Mouse (Mus musculus): ENCODE measurements around the gene Ndufs1. TPM values are rescaled to one million over a fixed set of nuclear protein-coding genes. Genes with fewer than 3 reads are reported as not detected.
"Not testable (repeated sequence)": the region's sequence is repeated elsewhere in the genome, so short reads cannot be mapped to it uniquely, and the experiment has no call there.

The Ndufs1 gene
- polyA plus RNA-seq, 1 experiment from 2014 or later: 382 TPM

DNA sequence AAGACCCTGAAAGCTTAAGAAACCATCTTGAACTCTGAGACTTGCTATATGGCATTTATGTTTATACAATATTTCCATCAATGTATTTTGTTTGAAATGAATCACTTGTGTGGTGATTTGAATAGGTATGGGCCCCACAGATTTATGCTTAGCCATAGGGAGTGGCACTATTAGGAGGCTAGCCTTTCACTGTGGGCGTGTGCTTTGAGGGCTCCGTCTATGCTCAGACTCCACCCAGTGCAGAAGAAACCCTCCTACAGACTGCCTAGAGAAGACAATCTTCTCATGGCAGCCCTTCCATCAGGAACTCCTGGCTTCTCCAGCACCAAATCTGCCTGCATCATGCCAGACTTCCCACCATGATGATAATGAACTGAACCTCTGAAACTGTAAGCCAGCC, 8.0 kb downstream of the Ndufs1 start:
- H3K9me3 ChIP-seq (ENCODE audit: control insufficient read depth, low read length): no peaks in the 10 kb centered on the region
- no peak overlapping the region for H3K9ac ChIP-seq (ENCODE audit: low read length)
- no peak overlapping the region for H3K4me2 ChIP-seq (ENCODE audit: low read length)
- H3K27ac ChIP-seq (replicated peaks in 1 of 2; ENCODE audit: control insufficient read depth in 1 of 2, insufficient read depth in 1 of 2, low read depth in 2 of 2, low read length in 2 of 2): no peak overlapping the region
- no peaks in the 10 kb centered on the region for H3K27me3 ChIP-seq (ENCODE audit: control insufficient read depth, insufficient read depth, low read length)
- ATAC-seq (ENCODE audit: insufficient number of reproducible peaks, insufficient read depth, low FRiP score, low read depth): no peak
- peaks cover 0 to under 1% of the 10 kb centered on the region in 2 experiments; a peak in 2 of 4 replicates for H3K4me1 ChIP-seq (ENCODE audit: control insufficient read depth in 2 of 2, insufficient read depth in 2 of 2, low read length in 2 of 2)
- WGBS: 91% methylated on average over 2 of the region's 2 CpGs
- H3K36me3 ChIP-seq (ENCODE audit: control insufficient read depth, insufficient read depth, low read length): peaks cover 89% of the 10 kb centered on the region
- no peak overlapping the region for H3K4me3 ChIP-seq (ENCODE audit: control insufficient read depth in 1 of 2, insufficient read depth in 1 of 2, low read depth in 1 of 2, low read length in 2 of 2)

- no peak overlapping the region for H3K27ac ChIP-seq (replicated peaks in 1 of 2; ENCODE audit: control insufficient read depth in 1 of 2, insufficient read depth in 1 of 2, low read depth in 2 of 2, low read length in 2 of 2)
- 93% methylated on average over 13 of the region's 13 CpGs for whole genome bisulfite sequencing
- no peak overlapping the region for H3K4me3 ChIP-seq (ENCODE audit: control insufficient read depth in 1 of 2, insufficient read depth in 1 of 2, low read depth in 1 of 2, low read length in 2 of 2)
- no peak overlapping the region for H3K4me2 ChIP-seq (ENCODE audit: low read length)
- no peak for ATAC-seq (ENCODE audit: insufficient number of reproducible peaks, insufficient read depth, low FRiP score, low read depth)
- H3K36me3 ChIP-seq (ENCODE audit: control insufficient read depth, insufficient read depth, low read length): peaks cover 66% of the 10 kb centered on the region
- no peaks in the 10 kb centered on the region for H3K27me3 ChIP-seq (ENCODE audit: control insufficient read depth, insufficient read depth, low read length)
- H3K4me1 ChIP-seq (ENCODE audit: control insufficient read depth in 2 of 2, insufficient read depth in 2 of 2, low read length in 2 of 2): no peaks in the 10 kb centered on the region
- no peak overlapping the region for H3K9ac ChIP-seq (ENCODE audit: low read length)
- no peaks in the 10 kb centered on the region for H3K9me3 ChIP-seq (ENCODE audit: control insufficient read depth, low read length)
Measured at GRCm38 (mm10) chr1:63140231-63140630, 36.4 kb downstream of the Ndufs1 start.

DNA sequence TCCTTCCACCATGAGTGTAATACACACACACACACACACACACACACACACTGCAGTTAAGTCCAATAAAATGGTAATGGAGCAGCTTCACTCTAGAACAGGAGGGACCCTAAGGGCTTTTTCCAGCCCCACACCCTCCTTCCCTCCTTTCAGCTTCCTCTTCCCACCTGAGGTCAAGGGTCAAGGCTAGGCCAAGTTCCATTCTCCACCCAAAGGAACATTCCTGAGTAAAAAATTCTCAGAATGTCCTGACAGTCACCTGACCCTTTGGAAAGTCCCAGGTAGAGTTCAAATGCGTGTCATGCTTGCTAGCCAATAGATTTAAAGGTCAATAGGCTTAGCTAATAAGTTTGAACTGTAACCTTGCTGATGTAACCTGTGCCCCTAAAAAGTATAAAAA, 38.0 kb downstream of the Ndufs1 start:
- H3K9ac ChIP-seq (ENCODE audit: low read length); ATAC-seq (ENCODE audit: insufficient number of reproducible peaks, insufficient read depth, low FRiP score, low read depth); H3K9me3 ChIP-seq (ENCODE audit: control insufficient read depth, low read length); H3K4me3 ChIP-seq (ENCODE audit: control insufficient read depth in 1 of 2, insufficient read depth in 1 of 2, low read depth in 1 of 2, low read length in 2 of 2); H3K27ac ChIP-seq (replicated peaks in 1 of 2; ENCODE audit: control insufficient read depth in 1 of 2, insufficient read depth in 1 of 2, low read depth in 2 of 2, low read length in 2 of 2); H3K4me2 ChIP-seq (ENCODE audit: low read length); H3K4me1 ChIP-seq (ENCODE audit: control insufficient read depth in 2 of 2, insufficient read depth in 2 of 2, low read length in 2 of 2); H3K27me3 ChIP-seq (ENCODE audit: control insufficient read depth, insufficient read depth, low read length): not testable (repeated sequence)
- H3K36me3 ChIP-seq (ENCODE audit: control insufficient read depth, insufficient read depth, low read length): peaks cover 50% of the 10 kb centered on the region
- WGBS: 86% methylated on average over 1 of the region's 1 CpGs

GRCm38 (mm10) chr1:63137971-63138370, 38.7 kb downstream of the Ndufs1 start:
- Histone ChIP-seq H3K27me3 (ENCODE audit: control insufficient read depth, insufficient read depth, low read length) (no peaks in the 10 kb centered on the region), H3K4me2 (ENCODE audit: low read length) (no peak overlapping the region), H3K4me3 (ENCODE audit: control insufficient read depth in 1 of 2, insufficient read depth in 1 of 2, low read depth in 1 of 2, low read length in 2 of 2) (no peak overlapping the region), H3K36me3 (ENCODE audit: control insufficient read depth, insufficient read depth, low read length) (peaks cover 44% of the 10 kb centered on the region), H3K27ac (replicated peaks in 1 of 2; ENCODE audit: control insufficient read depth in 1 of 2, insufficient read depth in 1 of 2, low read depth in 2 of 2, low read length in 2 of 2) (no peak overlapping the region), H3K9ac (ENCODE audit: low read length) (no peak overlapping the region), H3K4me1 (ENCODE audit: control insufficient read depth in 2 of 2, insufficient read depth in 2 of 2, low read length in 2 of 2) (no peaks in the 10 kb centered on the region), H3K9me3 (ENCODE audit: control insufficient read depth, low read length) (no peaks in the 10 kb centered on the region)
- no peak for ATAC-seq (ENCODE audit: insufficient number of reproducible peaks, insufficient read depth, low FRiP score, low read depth)
- 68% methylated on average over 2 of the region's 2 CpGs for WGBS

GRCm38 (mm10) chr1:63134530-63134929, 42.1 kb downstream of the Ndufs1 start:
- ATAC-seq (ENCODE audit: insufficient number of reproducible peaks, insufficient read depth, low FRiP score, low read depth): no peak
- no peak overlapping the region for H3K4me2 ChIP-seq (ENCODE audit: low read length)
- no peaks in the 10 kb centered on the region for H3K9me3 ChIP-seq (ENCODE audit: control insufficient read depth, low read length)
- WGBS: 77% methylated on average over 3 of the region's 3 CpGs
- H3K27me3 ChIP-seq (ENCODE audit: control insufficient read depth, insufficient read depth, low read length): no peaks in the 10 kb centered on the region
- H3K9ac ChIP-seq (ENCODE audit: low read length): no peak overlapping the region
- peaks cover 3 to 7% of the 10 kb centered on the region in 2 experiments; a peak in 3 of 4 replicates for H3K4me1 ChIP-seq (ENCODE audit: control insufficient read depth in 2 of 2, insufficient read depth in 2 of 2, low read length in 2 of 2)
- H3K27ac ChIP-seq (replicated peaks in 1 of 2; ENCODE audit: control insufficient read depth in 1 of 2, insufficient read depth in 1 of 2, low read depth in 2 of 2, low read length in 2 of 2): no peak overlapping the region
- H3K4me3 ChIP-seq (ENCODE audit: control insufficient read depth in 1 of 2, insufficient read depth in 1 of 2, low read depth in 1 of 2, low read length in 2 of 2): no peak overlapping the region
- peaks cover 13% of the 10 kb centered on the region for H3K36me3 ChIP-seq (ENCODE audit: control insufficient read depth, insufficient read depth, low read length)

GRCm38 (mm10) chr1:63131766-63132165, 44.9 kb downstream of the Ndufs1 start:
- H3K4me3 ChIP-seq (ENCODE audit: control insufficient read depth in 1 of 2, insufficient read depth in 1 of 2, low read depth in 1 of 2, low read length in 2 of 2): no peak overlapping the region
- no peaks in the 10 kb centered on the region for H3K9me3 ChIP-seq (ENCODE audit: control insufficient read depth, low read length)
- H3K27me3 ChIP-seq (ENCODE audit: control insufficient read depth, insufficient read depth, low read length): no peaks in the 10 kb centered on the region
- H3K36me3 ChIP-seq (ENCODE audit: control insufficient read depth, insufficient read depth, low read length): 0 out of 2 replicates have a peak, but pooled peaks cover 6% of the 10 kb centered on the region
- peaks cover 3 to 7% of the 10 kb centered on the region in 2 experiments; a peak in 3 of 4 replicates for H3K4me1 ChIP-seq (ENCODE audit: control insufficient read depth in 2 of 2, insufficient read depth in 2 of 2, low read length in 2 of 2)
- WGBS: 89% methylated on average over 11 of the region's 11 CpGs
- H3K9ac ChIP-seq (ENCODE audit: low read length): no peak overlapping the region
- ATAC-seq (ENCODE audit: insufficient number of reproducible peaks, insufficient read depth, low FRiP score, low read depth): no peak
- no peak overlapping the region for H3K27ac ChIP-seq (replicated peaks in 1 of 2; ENCODE audit: control insufficient read depth in 1 of 2, insufficient read depth in 1 of 2, low read depth in 2 of 2, low read length in 2 of 2)
- no peak overlapping the region for H3K4me2 ChIP-seq (ENCODE audit: low read length)

- H3K27me3 ChIP-seq (ENCODE audit: control insufficient read depth, insufficient read depth, low read length): no peaks in the 10 kb centered on the region
- H3K36me3 ChIP-seq (ENCODE audit: control insufficient read depth, insufficient read depth, low read length): peaks cover 14% of the 10 kb centered on the region
- no peak for ATAC-seq (ENCODE audit: insufficient number of reproducible peaks, insufficient read depth, low FRiP score, low read depth)
- H3K9me3 ChIP-seq (ENCODE audit: control insufficient read depth, low read length): no peaks in the 10 kb centered on the region
- 76% methylated on average over 2 of the region's 2 CpGs for WGBS
- H3K4me1 ChIP-seq (ENCODE audit: control insufficient read depth in 2 of 2, insufficient read depth in 2 of 2, low read length in 2 of 2): peaks cover 3 to 7% of the 10 kb centered on the region in 2 experiments; a peak in 3 of 4 replicates
- no peak overlapping the region for H3K27ac ChIP-seq (replicated peaks in 1 of 2; ENCODE audit: control insufficient read depth in 1 of 2, insufficient read depth in 1 of 2, low read depth in 2 of 2, low read length in 2 of 2)
- H3K4me2 ChIP-seq (ENCODE audit: low read length): no peak overlapping the region
- H3K4me3 ChIP-seq (ENCODE audit: control insufficient read depth in 1 of 2, insufficient read depth in 1 of 2, low read depth in 1 of 2, low read length in 2 of 2): no peak overlapping the region
- no peak overlapping the region for H3K9ac ChIP-seq (ENCODE audit: low read length)
Measured at GRCm38 (mm10) chr1:63130883-63131282, 45.8 kb downstream of the Ndufs1 start.

All from heart, embryonic 14.5 days (tissue).